Mouse (Mus musculus): ENCODE results near the gene Dleu7.

The Dleu7 gene

DNA sequence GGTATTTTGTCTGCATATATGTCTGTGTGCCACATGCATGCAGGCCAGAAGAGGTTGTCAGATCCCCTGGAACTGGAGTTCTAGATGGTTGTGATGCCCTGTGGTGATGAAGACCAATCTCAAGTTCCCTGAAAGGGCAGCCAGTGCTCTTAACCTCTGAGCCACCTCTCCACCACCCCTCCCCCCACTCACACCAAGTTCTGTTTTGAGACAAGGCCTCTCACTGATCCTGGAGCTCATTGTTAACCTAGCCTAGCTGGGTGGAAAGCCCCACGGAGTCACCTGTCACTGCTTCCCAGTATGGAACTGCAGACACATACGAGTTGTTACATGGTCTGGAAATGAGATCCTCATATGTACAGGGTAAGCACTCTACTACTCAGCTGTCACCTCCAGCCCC lies 9.9 kb downstream of the Dleu7 start:
- DNase-seq (ENCODE audit: low spot score): no peak

DNA sequence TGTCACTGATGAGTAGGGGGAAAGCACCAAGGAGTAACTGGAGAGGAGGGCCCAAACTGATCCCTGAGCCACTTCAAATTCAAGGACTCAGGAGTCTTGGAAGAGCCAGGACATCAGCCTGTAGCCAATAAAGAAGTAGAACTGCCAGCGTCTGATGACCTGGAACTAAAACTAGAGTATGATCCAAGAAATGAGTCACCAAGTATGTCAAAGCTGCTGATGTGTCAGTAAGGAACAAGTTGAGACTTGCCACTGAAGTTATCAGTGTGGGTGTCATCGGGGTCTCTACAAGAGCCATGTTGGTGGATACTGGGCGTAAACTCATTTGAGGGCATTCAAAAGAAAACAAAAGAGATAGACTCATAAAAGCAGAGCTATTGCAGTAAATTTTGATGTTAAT lies 19.2 kb downstream of the Dleu7 start:
- DNase-seq (ENCODE audit: low spot score): no peak

- DNase-seq (ENCODE audit: low spot score): no peak
Observed at GRCm38 (mm10) chr14:62270698-62271396, 22.0 kb downstream of the Dleu7 start.

GRCm38 (mm10) chr14:62258978-62259536 lies 33.8 kb downstream of the Dleu7 start:
- no peak for DNase-seq (ENCODE audit: low spot score)

DNA sequence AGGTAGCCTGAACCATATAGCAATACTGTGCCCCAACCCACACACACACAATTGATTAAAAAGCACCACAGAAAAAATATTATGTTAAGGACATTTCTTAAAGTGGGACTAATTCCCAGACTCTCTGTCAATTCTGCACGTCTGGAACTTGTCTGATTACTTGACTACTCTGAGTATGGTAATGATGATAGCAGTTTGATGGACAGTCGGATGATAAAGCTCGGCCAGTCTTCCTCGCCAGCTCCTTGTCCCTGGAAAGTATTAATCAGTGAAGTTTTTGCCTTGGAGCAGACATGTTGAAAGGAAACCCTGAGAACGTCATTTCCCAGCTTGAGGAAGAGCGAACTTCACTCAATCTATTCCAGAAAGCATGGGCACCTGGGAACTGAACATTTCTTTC lies 34.7 kb downstream of the Dleu7 start:
- DNase-seq (ENCODE audit: low spot score): no peak

GRCm38 (mm10) chr14:62256066-62256465 lies 36.8 kb downstream of the Dleu7 start:
- DNase-seq (ENCODE audit: low spot score): no peak

DNA sequence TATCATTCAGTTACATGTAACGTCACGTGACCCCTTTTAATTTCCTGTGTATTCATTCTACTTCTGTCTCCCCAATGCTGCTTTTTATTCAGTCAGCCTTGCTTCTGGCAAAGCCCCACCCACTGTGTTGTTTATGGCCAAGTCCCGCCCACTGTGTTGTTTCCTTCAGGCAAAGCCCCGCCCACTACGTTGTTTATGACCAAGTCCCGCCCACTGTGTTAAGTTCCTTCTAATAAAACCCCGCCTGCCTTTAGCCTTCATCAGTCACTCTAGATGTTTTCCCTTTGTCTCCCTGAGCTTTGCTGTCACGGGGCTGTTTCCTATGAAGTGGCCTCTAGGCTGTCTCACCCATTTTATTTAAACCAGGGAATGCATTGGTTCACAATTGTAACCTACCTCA lies 38.5 kb downstream of the Dleu7 start:
- DNase-seq (ENCODE audit: low spot score): no peak

- peak; percentile 37 for DNase-seq (ENCODE audit: low spot score)
Observed at GRCm38 (mm10) chr14:62251999-62252398, 40.8 kb downstream of the Dleu7 start.

DNA sequence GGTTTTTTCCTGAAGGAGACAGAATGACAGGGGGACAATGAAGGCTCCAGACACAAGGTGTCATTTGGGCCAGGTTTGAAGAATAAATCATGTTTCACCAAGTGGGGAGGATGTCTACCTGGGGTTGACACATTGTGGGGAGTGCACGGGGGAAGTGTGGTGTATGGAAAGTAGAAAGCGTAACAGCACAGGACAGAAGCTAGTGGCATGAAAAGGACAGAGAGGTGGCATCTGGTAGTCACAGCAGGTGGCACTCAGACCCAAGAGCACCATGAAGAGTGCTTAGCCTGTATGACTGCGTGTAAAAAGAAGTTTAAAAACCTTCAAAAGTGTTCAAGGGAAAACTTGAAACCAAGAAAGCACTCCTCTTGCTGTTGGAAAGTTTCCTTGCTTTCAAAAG lies 42.8 kb downstream of the Dleu7 start:
- DNase-seq (ENCODE audit: low spot score): no peak

GRCm38 (mm10) chr14:62249251-62249650 lies 43.6 kb downstream of the Dleu7 start:
- DNase-seq (ENCODE audit: low spot score): no peak

GRCm38 (mm10) chr14:62248796-62249195 lies 44.1 kb downstream of the Dleu7 start:
- no peak for DNase-seq (ENCODE audit: low spot score)

GRCm38 (mm10) chr14:62248345-62248744 lies 44.5 kb downstream of the Dleu7 start:
- DNase-seq (ENCODE audit: low spot score): no peak

- DNase-seq (ENCODE audit: low spot score): no peak
Observed at GRCm38 (mm10) chr14:62245557-62245956, 47.3 kb downstream of the Dleu7 start.

DNA sequence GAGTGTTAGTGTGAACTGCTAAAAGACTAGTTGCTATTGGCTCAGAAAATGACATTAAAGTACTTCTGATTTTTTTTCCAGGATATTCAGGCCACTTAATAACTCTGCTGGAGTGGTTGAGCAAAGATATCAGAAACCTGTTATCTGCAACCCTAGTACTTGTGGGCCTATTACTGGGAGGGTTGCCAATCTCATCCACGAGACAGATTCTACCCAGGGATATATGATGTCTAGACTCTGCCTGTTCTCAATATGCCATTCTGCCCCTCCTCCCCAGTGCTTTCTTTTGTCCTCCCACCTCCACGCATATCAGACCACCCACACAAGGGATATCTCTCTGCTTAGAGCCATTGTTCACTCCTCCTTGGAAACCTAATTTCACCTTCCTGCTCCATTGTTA lies 49.3 kb downstream of the Dleu7 start:
- no peak for DNase-seq (ENCODE audit: low spot score)

- DNase-seq (ENCODE audit: low spot score): no peak
Observed at GRCm38 (mm10) chr14:62235969-62236368, 56.9 kb downstream of the Dleu7 start.

DNA sequence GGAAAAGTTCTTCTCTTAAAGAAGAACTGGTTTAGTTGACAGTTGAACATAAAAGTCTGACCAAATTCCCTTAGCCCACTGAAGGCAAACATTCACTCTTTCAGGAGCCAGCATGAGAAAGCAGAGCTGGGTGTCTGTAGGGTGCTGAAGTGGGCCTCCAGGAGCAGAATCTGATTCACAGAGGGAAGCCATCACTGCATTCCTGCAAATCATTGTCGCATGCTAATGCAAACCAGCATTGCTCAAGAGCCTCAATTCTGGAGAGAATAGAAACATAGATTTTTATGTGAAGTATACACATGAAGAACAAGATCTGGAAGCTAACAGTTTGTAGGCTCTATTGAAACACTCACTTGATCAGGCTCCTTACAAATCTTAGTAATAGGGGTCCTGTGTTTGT lies 57.6 kb downstream of the Dleu7 start:
- no peak for DNase-seq (ENCODE audit: low spot score)

- no peak for DNase-seq (ENCODE audit: low spot score)
Observed at GRCm38 (mm10) chr14:62230968-62231367, 61.9 kb downstream of the Dleu7 start.

GRCm38 (mm10) chr14:62227101-62227500 lies 65.7 kb downstream of the Dleu7 start:
- no peak for DNase-seq (ENCODE audit: low spot score)

DNA sequence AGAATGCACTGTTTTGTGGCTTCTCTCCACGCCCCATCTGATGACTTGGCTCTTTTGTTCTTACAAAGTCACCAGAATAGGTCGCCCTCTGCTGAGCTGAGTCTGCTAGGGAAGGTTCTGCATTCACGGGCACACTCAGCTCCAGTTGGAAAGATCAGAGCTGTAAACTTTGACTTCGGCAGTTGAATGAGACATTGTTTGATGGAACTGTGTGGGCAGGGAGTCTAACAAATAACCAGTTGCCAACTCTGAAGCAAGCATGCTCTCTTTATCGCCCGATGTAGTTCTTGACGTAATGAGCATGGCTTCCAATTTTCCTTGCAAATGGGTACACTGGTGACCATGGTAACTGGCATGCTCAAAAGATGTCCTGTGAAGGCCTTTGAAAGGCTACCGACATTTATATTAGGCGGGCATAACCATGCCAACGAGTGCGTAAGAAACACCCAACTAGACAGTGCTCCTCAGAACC lies 66.2 kb downstream of the Dleu7 start:
- DNase-seq (ENCODE audit: low spot score): no peak

All from urinary bladder, postnatal 25 days (tissue).